Mouse (Mus musculus): Measurements from ENCODE around the gene Gm28047. TPM values are rescaled to one million over a fixed set of nuclear protein-coding genes. Genes with fewer than 3 reads are reported as not detected.
"Not testable (repeated sequence)": the region's sequence is repeated elsewhere in the genome, so short reads cannot be mapped to it uniquely, and the experiment has no call there.

The Gm28047 gene
- polyA plus RNA-seq, 1 experiment, result 7.3 TPM

- Histone ChIP-seq H3K4me1 (ENCODE audit: control insufficient read depth, insufficient read depth, low read length) (peaks cover 2% of the 10 kb centered on the region; the same call in 1 of the 2 replicates), H3K4me3 (replicated peaks; ENCODE audit: control insufficient read depth, low read depth, low read length) (no peak overlapping the region), H3K27ac (ENCODE audit: control insufficient read depth, insufficient read depth, low read depth, low read length, poor library complexity) (no peak overlapping the region)
- no peak for TF ChIP-seq POLR2A (IDR thresholded peaks at IDR 0.05; ENCODE audit: borderline replicate concordance, control insufficient read depth, low read depth, low read length)
- TF ChIP-seq CTCF (IDR thresholded peaks at IDR 0.05; ENCODE audit: control insufficient read depth, insufficient read depth, low read length), result peak; percentile 75
- 22% methylated on average over 4 of the region's 4 CpGs for WGBS
Measured at GRCm38 (mm10) chr15:102665494-102665893, 40.6 kb upstream of the Gm28047 start.

- Histone ChIP-seq H3K4me1 (ENCODE audit: control insufficient read depth, insufficient read depth, low read length) (no peaks in the 10 kb centered on the region), H3K4me3 (replicated peaks; ENCODE audit: control insufficient read depth, low read depth, low read length) (no peak overlapping the region), H3K27ac (ENCODE audit: control insufficient read depth, insufficient read depth, low read depth, low read length, poor library complexity) (no peak overlapping the region)
- no peak for TF ChIP-seq POLR2A (IDR thresholded peaks at IDR 0.05; ENCODE audit: borderline replicate concordance, control insufficient read depth, low read depth, low read length)
- no peak for TF ChIP-seq CTCF (IDR thresholded peaks at IDR 0.05; ENCODE audit: control insufficient read depth, insufficient read depth, low read length)
- 86% methylated on average over 8 of the region's 8 CpGs for WGBS
Measured at GRCm38 (mm10) chr15:102663825-102664224, 39.0 kb upstream of the Gm28047 start.

GRCm38 (mm10) chr15:102662601-102663000 is 37.7 kb upstream of the Gm28047 start:
- WGBS, result 58% methylated on average over 2 of the region's 2 CpGs
- not testable (repeated sequence) for H3K4me1 ChIP-seq (ENCODE audit: control insufficient read depth, insufficient read depth, low read length); H3K4me3 ChIP-seq (replicated peaks; ENCODE audit: control insufficient read depth, low read depth, low read length); H3K27ac ChIP-seq (ENCODE audit: control insufficient read depth, insufficient read depth, low read depth, low read length, poor library complexity)

- no peak for TF ChIP-seq CTCF (IDR thresholded peaks at IDR 0.05; ENCODE audit: control insufficient read depth, insufficient read depth, low read length)
- no peak for TF ChIP-seq POLR2A (IDR thresholded peaks at IDR 0.05; ENCODE audit: borderline replicate concordance, control insufficient read depth, low read depth, low read length)
- H3K4me3 ChIP-seq (replicated peaks; ENCODE audit: control insufficient read depth, low read depth, low read length), result no peak overlapping the region
- WGBS, result 82% methylated on average over 3 of the region's 3 CpGs
- no peaks in the 10 kb centered on the region for H3K4me1 ChIP-seq (ENCODE audit: control insufficient read depth, insufficient read depth, low read length)
- H3K27ac ChIP-seq (ENCODE audit: control insufficient read depth, insufficient read depth, low read depth, low read length, poor library complexity), result no peak overlapping the region
Measured at GRCm38 (mm10) chr15:102657926-102658381, 33.1 kb upstream of the Gm28047 start.

- TF ChIP-seq CTCF (IDR thresholded peaks at IDR 0.05; ENCODE audit: control insufficient read depth, insufficient read depth, low read length) (no peak), POLR2A (IDR thresholded peaks at IDR 0.05; ENCODE audit: borderline replicate concordance, control insufficient read depth, low read depth, low read length) (no peak)
- H3K27ac ChIP-seq (ENCODE audit: control insufficient read depth, insufficient read depth, low read depth, low read length, poor library complexity), result no peak overlapping the region
- H3K4me1 ChIP-seq (ENCODE audit: control insufficient read depth, insufficient read depth, low read length), result no peaks in the 10 kb centered on the region
- WGBS, result 51% methylated on average over 4 of the region's 4 CpGs
- H3K4me3 ChIP-seq (replicated peaks; ENCODE audit: control insufficient read depth, low read depth, low read length), result no peak overlapping the region
Measured at GRCm38 (mm10) chr15:102656658-102657057, 31.8 kb upstream of the Gm28047 start.

- not testable (repeated sequence) for H3K4me3 ChIP-seq (replicated peaks; ENCODE audit: control insufficient read depth, low read depth, low read length); H3K27ac ChIP-seq (ENCODE audit: control insufficient read depth, insufficient read depth, low read depth, low read length, poor library complexity); H3K4me1 ChIP-seq (ENCODE audit: control insufficient read depth, insufficient read depth, low read length)
- 80% methylated on average over 9 of the region's 9 CpGs for WGBS
Measured at GRCm38 (mm10) chr15:102651928-102652660, 27.2 kb upstream of the Gm28047 start.

GRCm38 (mm10) chr15:102651107-102651506 is 26.2 kb upstream of the Gm28047 start:
- 71% methylated on average over 3 of the region's 3 CpGs for WGBS

GRCm38 (mm10) chr15:102635817-102636216 is 10.9 kb upstream of the Gm28047 start:
- no peak overlapping the region for H3K4me3 ChIP-seq (replicated peaks; ENCODE audit: control insufficient read depth, low read depth, low read length)
- H3K27ac ChIP-seq (ENCODE audit: control insufficient read depth, insufficient read depth, low read depth, low read length, poor library complexity), result no peak overlapping the region
- no peak for TF ChIP-seq CTCF (IDR thresholded peaks at IDR 0.05; ENCODE audit: control insufficient read depth, insufficient read depth, low read length)
- TF ChIP-seq POLR2A (IDR thresholded peaks at IDR 0.05; ENCODE audit: borderline replicate concordance, control insufficient read depth, low read depth, low read length), result no peak
- 78% methylated on average over 3 of the region's 3 CpGs for WGBS
- no peaks in the 10 kb centered on the region for H3K4me1 ChIP-seq (ENCODE audit: control insufficient read depth, insufficient read depth, low read length)

More at GRCm38 (mm10) chr15:102651107-102651506, 26.2 kb upstream of the Gm28047 start:
- TF ChIP-seq POLR2A (IDR thresholded peaks at IDR 0.05; ENCODE audit: borderline replicate concordance, control insufficient read depth, low read depth, low read length) (no peak), CTCF (IDR thresholded peaks at IDR 0.05; ENCODE audit: control insufficient read depth, insufficient read depth, low read length) (no peak)
- H3K27ac ChIP-seq (ENCODE audit: control insufficient read depth, insufficient read depth, low read depth, low read length, poor library complexity), result no peak overlapping the region
- no peaks in the 10 kb centered on the region for H3K4me1 ChIP-seq (ENCODE audit: control insufficient read depth, insufficient read depth, low read length)
- H3K4me3 ChIP-seq (replicated peaks; ENCODE audit: control insufficient read depth, low read depth, low read length), result no peak overlapping the region

GRCm38 (mm10) chr15:102634684-102635083 is 9.8 kb upstream of the Gm28047 start:
- Histone ChIP-seq H3K4me3 (replicated peaks; ENCODE audit: control insufficient read depth, low read depth, low read length) (no peak overlapping the region), H3K27ac (ENCODE audit: control insufficient read depth, insufficient read depth, low read depth, low read length, poor library complexity) (no peak overlapping the region), H3K4me1 (ENCODE audit: control insufficient read depth, insufficient read depth, low read length) (no peaks in the 10 kb centered on the region)
- TF ChIP-seq POLR2A (IDR thresholded peaks at IDR 0.05; ENCODE audit: borderline replicate concordance, control insufficient read depth, low read depth, low read length) (no peak), CTCF (IDR thresholded peaks at IDR 0.05; ENCODE audit: control insufficient read depth, insufficient read depth, low read length) (no peak)
- WGBS, result 91% methylated on average over 8 of the region's 8 CpGs
